Mouse (Mus musculus): Measurements from ENCODE around the gene Spryd3.

GRCm38 (mm10) chr15:102134709-102135108, 1.3 kb downstream of the Spryd3 start:
- no peak for TF ChIP-seq POLR2A (IDR thresholded peaks at IDR 0.05; ENCODE audit: insufficient read depth, low read depth, low read length)
- no peak for TF ChIP-seq CTCF (IDR thresholded peaks at IDR 0.05)
- no peak for TF ChIP-seq EP300 (IDR thresholded peaks at IDR 0.05; ENCODE audit: insufficient read depth, low read depth, low read length)
